Mouse (Mus musculus): ENCODE data around the gene Pcbp1.
A peak's percentile ranks its signal among the peaks of the same experiment; 100 is the strongest.

Gene Pcbp1

DNA sequence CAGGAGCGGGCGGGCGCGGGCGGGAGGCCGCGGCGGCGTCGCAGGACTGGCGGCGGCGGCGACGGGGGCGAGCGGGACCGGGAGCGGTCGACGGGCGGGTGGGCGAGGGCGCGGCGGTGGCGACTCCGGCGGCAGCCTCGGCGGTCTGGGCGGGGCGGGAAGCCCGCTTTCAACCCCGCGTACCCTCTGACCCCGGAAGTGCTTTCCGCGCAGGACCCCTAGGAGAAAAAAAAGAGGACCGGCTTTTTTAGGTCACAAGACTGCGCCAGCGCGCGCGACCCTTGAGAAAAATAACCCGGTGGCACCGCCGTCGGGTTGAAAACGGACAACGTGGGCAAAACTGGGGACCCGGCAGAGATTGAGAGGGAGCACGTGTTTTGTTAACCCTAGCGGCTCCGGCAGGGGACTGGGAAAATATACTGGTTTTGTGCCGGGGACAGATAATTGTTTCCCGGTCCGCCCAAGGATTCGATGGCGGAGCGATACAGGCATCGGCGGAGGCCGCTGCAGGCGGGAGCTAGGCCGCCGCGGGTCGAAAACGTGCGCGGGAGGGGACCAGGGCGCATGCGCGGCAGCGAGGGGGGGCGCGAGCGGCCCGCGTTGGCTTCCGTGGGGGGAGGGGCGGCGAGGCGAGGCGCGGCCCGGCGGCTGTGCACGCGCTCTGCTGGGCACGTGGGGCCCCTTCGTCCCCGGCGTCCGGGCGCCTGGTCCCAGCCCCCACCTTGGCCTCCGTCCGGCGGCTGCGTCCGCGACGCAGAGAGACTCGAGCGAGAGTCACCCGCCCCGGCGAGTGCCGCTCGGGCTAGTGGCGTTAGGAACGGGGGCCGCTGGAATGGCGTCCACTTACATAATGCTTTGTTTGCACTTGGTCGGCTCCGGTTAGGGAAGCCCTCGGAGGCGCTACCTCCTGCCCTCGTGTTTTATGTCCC lies at the start of gene Pcbp1:
Gene Pcbp1, minus strand, starts transcription at position 290 of the 929 bp plus-strand sequence.
- peak; percentile 96 to 98 for DNase-seq (ENCODE audit: low spot score in 2 of 2)

DNA sequence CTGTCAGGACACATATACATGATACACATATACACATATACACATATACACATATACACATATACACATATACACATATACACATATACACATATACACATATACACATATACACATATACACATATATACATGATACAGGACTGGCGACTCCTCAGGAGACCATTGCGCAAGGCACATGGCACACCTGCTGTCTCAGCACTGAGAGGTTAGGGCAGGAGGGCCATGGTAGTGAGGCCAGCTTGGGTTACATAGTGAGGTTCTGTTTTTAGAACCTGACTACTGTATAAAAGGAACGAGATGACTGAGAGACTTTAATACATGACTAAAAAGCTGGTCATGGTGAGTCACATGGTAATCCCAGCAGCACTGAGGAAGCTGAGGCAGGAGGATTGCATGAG lies 48.4 kb upstream of the Pcbp1 start:
- DNase-seq (ENCODE audit: low spot score in 2 of 2), result no peak

- DNase-seq (ENCODE audit: low spot score in 2 of 2), result peak in 1 of 2 experiments; percentile 44
Measured at GRCm38 (mm10) chr6:86570830-86571229, 44.7 kb upstream of the Pcbp1 start.

DNA sequence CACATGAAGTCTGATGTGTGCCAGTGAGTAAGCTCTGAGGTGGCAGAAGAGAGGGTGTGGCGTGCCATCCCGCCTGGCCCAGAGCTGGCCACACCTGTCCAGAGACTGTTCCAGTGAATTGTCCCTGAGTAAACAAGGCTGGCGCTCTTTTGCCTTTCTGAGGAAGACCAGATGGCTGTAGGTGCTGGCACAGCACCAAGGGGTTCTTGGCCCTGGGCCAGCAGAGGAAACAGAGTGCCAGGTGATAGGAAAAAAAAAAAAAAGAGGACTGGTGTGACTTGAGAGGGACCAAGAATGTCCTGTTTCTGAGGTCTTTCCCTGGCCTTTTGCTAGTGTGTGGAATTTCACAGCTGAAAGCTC lies 43.3 kb upstream of the Pcbp1 start:
- DNase-seq (ENCODE audit: low spot score in 2 of 2), result peak in 1 of 2 experiments; percentile 40

DNA sequence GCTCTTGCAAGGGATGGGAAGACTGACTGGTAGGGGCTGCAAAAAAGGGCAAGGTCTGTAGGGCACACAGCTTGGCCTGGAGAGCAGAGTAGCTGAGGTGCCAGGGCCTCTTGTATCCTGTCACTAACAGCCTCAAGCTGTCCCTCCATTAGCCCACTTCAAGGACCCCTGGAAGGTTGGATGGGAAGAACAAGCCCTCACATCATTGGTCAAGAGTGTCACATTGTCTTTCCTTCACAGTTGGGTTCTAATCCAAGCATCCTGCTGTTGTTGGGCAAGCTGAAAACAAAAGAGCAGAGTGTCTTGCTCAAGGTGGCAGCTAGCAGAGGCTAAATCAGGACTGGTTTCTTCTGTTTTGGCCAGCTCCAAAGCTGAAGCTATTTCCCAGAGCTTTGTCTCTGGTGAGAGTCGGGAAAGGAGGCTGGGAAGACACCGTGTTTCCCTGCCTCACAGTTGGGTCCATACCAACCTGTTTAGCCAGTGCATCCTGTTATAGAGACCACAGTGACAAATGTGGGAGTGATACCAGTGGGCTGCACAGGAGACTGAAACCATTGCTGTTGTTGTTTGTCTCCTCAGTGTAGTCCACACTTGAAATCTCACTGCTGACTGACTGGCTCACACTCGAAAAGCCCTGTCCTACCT lies 42.8 kb upstream of the Pcbp1 start:
- DNase-seq (ENCODE audit: low spot score in 2 of 2), result no peak

DNA sequence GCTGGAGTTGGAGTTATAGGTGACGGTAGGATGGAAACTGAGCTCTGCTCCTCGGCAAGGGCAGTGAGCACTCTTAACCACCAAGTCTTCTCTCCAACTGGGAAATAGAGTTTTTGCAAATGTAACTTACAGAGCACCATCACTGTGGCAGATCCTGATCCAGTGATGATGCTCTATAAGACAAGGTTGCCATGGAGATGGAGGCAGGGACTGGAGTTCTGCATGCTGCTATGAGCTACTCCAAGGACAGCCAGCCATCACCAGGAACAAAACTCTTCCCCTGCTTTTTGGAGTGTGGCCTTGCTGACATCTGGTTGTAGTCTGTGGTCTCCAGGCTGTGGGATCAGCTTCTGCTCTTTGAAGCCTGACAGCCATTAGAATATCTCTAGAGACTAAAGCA lies 39.7 kb upstream of the Pcbp1 start:
- DNase-seq (ENCODE audit: low spot score in 2 of 2), result no peak

DNA sequence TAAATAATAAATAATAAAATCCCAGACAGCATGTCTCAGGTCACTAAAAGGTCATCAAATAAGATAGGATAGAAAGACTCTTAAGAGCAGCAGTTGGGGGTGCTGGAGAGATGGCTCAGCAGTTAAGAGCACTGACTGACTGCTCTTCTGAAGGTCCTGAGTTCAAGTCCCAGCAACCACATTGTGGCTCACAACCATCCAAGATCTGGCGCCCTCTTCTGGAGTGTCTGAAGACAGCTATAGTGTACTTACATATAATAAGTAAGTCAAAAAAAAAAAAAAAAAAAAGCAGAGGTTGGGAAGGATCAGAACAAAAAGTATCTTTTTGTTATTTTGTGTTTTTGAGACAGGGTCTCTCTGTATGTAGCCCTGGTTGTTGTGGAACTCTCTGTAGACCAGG lies 31.1 kb upstream of the Pcbp1 start:
- peak in 1 of 2 experiments; percentile 55 for DNase-seq (ENCODE audit: low spot score in 2 of 2)

DNA sequence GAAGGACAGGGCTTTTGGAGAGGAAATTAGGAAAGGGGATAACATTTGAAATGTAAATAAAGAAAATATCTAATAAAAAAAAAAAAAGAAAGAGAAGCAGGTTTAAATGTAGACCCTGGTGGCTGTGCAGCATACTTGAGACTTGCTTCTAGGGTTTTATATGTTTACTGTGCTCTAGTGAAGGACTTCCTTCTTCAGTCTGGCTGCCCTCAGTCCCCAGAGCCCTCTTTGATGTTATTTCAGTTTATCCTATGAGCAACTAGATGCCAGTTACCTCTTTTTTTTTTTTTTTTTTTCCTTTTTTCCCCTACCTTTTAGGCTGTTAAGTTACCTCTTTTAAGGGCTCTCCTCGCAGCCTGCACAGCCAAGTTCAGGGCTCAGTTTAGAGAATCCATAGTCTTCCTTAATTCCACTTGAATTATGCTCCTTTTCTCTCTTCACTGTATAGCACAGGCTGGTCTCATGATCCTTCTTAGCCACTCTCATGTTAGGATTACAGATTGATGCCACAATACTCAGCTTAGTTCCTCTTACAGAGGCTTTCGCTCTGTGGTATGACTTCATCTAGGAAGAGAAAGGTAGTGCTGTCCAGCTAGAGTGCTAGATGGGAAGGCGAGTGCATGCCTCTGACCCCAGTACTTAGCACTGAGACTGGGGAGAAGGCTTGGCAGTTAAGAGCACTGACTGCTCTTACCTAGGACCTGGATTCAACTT lies 30.4 kb upstream of the Pcbp1 start:
- no peak for DNase-seq (ENCODE audit: low spot score in 2 of 2)

DNA sequence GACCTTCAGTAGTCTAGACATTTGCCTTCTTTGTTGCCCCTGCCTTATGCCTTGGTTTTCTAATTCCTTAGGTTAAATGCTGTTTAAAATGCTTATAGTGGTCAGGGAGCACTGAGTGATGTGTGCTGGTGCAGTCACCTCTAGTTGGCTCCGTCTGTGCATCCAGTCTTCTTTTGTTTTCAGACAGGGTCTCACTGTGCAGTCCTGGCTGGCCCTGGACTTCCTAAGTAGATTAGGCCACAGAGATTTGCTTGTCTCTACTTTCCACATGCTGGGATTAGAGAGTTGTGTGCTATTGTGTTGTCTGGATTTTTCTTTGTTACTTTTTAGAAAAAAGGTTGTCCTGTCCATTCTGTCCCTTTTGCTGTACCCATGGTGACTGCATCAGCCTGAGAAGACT lies 24.5 kb upstream of the Pcbp1 start:
- no peak for DNase-seq (ENCODE audit: low spot score in 2 of 2)

DNA sequence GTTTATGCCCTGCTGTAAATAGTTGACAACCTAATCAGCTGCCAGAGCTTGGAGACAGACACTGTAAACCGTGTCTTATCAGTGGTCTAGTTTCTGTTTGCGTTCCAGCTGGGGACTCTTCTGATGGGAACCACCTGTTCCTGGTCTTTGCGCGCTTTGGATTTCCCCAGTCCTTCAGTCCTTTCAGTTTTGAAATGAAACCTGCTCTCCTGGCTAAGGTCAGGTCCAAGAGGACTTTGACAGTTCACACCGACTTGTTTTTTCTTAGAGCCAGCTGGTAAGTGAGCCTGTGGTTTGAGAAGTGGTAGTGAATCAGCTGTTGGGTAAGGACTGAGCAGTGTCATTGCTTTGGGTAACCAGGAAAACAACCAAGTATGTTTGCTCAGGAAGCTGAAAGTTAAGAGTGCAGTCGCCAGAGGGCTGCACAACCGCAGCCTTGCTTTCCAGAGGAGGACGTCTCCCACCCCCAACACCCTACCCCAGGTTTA lies 21.8 kb upstream of the Pcbp1 start:
- peak; percentile 61 to 66 for DNase-seq (ENCODE audit: low spot score in 2 of 2)

GRCm38 (mm10) chr6:86547228-86547755 lies 21.2 kb upstream of the Pcbp1 start:
- no peak for DNase-seq (ENCODE audit: low spot score in 2 of 2)

GRCm38 (mm10) chr6:86545236-86545635 lies 19.1 kb upstream of the Pcbp1 start:
- peak in 1 of 2 experiments; percentile 55 for DNase-seq (ENCODE audit: low spot score in 2 of 2)

DNA sequence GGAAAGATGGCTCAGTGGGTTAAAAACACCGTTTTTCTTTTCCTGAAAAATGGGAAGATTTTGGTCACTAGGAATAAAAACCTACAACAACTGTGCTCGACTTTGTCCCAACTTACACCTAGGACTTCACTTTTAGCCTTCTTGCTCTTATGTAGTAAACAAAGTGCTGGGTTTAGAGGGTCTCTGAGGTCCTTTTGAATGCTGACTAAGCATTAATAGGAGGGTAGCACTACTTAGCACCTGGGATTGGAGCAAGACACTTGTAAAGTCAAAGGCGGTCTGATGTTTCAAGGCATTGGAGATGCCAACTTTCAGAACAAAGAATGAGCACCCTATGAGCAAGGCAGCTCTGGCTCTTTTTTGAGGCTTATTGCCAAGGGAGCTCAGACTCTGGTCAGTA lies 17.7 kb upstream of the Pcbp1 start:
- no peak for DNase-seq (ENCODE audit: low spot score in 2 of 2)

DNA sequence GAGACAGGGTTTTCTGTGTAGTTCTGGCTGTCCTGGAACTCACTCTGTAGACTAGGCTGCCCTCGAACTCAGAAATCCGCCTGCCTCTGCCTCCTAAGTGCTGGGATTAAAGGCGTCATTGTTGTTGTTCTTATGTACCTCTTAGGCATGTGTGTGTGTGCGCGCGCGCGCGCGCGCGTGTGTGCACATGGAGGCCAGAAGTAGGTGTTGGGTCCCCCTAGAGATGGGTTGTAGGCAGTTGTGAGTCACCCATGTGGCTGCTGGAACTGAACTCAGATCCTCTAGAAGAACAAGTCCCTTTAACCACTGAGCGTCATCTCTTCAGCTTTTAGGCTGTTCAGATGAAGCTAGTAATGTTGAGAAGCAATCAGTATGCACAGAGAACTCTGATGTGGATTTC lies 16.9 kb upstream of the Pcbp1 start:
- no peak for DNase-seq (ENCODE audit: low spot score in 2 of 2)

GRCm38 (mm10) chr6:86541650-86542049 lies 15.5 kb upstream of the Pcbp1 start:
- peak in 1 of 2 experiments; percentile 32 for DNase-seq (ENCODE audit: low spot score in 2 of 2)

GRCm38 (mm10) chr6:86528451-86528785 lies 2.3 kb upstream of the Pcbp1 start:
- no peak for DNase-seq (ENCODE audit: low spot score in 2 of 2)

DNA sequence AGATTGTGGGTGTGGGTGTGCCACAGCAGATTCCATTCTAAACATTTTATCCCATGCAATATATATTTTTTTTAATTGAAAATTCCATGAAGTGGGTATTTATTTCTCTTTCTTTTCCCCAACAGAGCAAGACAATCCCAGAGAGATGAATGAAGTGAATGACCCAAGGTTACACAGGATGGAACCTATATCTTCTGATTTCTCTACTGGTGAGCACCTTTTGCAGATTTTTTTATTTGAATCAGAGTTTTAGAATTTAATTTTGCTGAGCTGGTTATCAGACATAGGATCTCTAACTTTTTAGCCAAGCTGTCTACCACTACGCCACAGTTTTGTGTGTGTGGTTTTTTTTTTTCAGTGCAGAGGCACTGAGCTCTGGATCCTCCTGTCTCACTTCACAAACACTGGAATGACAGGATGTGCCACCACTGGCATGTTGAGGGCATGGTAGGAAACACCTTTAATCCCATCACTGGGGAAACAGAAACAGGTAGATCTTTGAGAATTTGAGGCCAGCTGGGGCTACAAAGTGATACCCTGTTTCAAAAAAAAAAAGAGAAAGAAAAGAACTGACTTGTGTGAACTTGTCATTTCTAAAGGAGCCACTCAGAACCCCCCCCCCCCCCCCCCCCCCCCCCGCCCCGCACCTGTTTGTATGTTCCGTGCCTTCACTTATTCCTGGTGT lies 1.8 kb upstream of the Pcbp1 start:
- no peak for DNase-seq (ENCODE audit: low spot score in 2 of 2)

GRCm38 (mm10) chr6:86526961-86527740 lies 1.0 kb upstream of the Pcbp1 start:
- peak; percentile 79 to 92 for DNase-seq (ENCODE audit: low spot score in 2 of 2)

GRCm38 (mm10) chr6:86525646-86526031 lies 482 bp downstream of the Pcbp1 start:
- DNase-seq (ENCODE audit: low spot score in 2 of 2), result no peak

DNA sequence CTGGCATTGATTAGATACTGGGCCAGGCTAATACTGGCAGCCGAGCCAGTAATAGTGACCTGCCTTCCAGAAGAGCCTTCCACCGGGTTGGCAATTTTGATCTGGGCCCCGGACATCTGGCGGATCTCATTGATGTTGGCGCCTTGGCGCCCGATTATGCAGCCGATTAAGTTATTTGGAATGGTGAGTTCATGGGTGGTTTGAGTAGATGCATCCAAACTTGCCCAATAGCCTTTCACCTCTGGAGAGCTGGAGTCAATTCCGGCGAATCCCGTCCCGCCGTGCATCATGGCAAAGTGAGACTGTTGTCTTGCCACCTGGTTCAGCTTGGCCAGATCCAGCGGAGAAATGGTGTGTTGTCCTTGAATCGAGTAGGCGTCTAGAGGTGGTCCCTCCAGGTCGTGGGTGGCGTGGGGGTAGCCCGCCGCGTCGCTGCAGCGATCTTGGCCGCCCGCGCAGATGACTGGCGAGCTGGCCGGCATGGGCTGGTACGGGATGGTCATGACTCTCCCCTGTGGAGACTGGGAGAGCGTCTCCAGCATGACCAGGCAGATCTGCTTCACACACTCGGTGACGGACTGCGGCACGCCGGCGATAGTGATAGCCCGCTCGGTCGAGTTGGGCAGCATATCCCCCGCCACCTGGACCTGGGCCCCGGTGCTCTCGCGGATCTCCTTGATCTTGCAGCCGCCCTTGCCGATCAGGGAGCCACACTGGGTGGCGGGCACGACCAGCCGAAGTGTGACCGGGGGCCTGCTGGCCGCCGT lies 1.1 kb downstream of the Pcbp1 start:
- peak; percentile 77 to 82 for DNase-seq (ENCODE audit: low spot score in 2 of 2)
